Mouse (Mus musculus) lung, embryonic 14.5 days (tissue): ENCODE data around the gene Vmn1r152. TPM values are rescaled to one million over a fixed set of nuclear protein-coding genes. Genes with fewer than 3 reads are reported as not detected.
"Not testable (repeated sequence)": the region's sequence is repeated elsewhere in the genome, so short reads cannot be mapped to it uniquely, and the experiment has no call there.

ENCODE experiments used
- ATAC-seq: fragments of 200-750 bp; cut with Nextera tagmentation; 2 replicates; pipeline ENCODE4 v1.8.0; 2017; ENCODE audit warnings: mild to moderate bottlenecking, moderate TSS enrichment, moderate library complexity; ENCODE audit not compliant: insufficient read depth
- DNase-seq: peaks from one replicate; pipeline ENCODE4 v3.0.0-alpha.2; 2015
- H3K27ac ChIP-seq: fragments of 300-500 bp; sonication (generic); 2 replicates; pipeline ENCODE4 v1.5.1; 2014; ENCODE audit warnings: low read depth, mild to moderate bottlenecking, moderate library complexity
- H3K27me3 ChIP-seq: fragments of 300-500 bp; sonication (generic); 2 replicates; pipeline ENCODE4 v1.6.1; 2014; ENCODE audit warnings: low read length, control low read depth; ENCODE audit not compliant: insufficient read depth
- H3K36me3 ChIP-seq: fragments of 300-500 bp; sonication (generic); 2 replicates; pipeline ENCODE4 v1.6.1; 2014; ENCODE audit warnings: control low read depth; ENCODE audit not compliant: insufficient read depth
- H3K4me1 ChIP-seq: fragments of 300-500 bp; sonication (generic); 2 replicates; pipeline ENCODE4 v1.6.1; 2014; ENCODE audit warnings: antibody characterized with exemption, control low read depth; ENCODE audit not compliant: insufficient read depth
- H3K4me2 ChIP-seq: fragments of 300-500 bp; sonication (generic); 2 replicates; pipeline ENCODE4 v1.6.1; 2014; ENCODE audit warnings: mild to moderate bottlenecking
- H3K4me3 ChIP-seq: fragments of 300-500 bp; sonication (generic); 2 replicates; pipeline ENCODE4 v1.5.1; 2014; ENCODE audit warnings: low read depth, low read length
- H3K9ac ChIP-seq: fragments of 300-500 bp; sonication (generic); 2 replicates; pipeline ENCODE4 v1.6.1; 2014
- H3K9me3 ChIP-seq: fragments of 300-500 bp; sonication (generic); 2 replicates; pipeline ENCODE4 v1.6.1; 2016; ENCODE audit warnings: low read depth, low read length, control low read depth
- WGBS: fragments of 180-500 bp; shearing (Covaris S2); extraction: QIAGEN DNeasy Blood & Tissue Kit; methylation state at CpG from one replicate; pipeline ENCODE4 v1.1.7; 2014; 5-methylcytosine and 5-hydroxymethylcytosine counted together
- polyA plus RNA-seq: library from polyadenylated mRNA; unstranded; fragments of >200 nt; fragmentation: Nextera tagmentation; extraction: Ambion mirVana; gene quantifications from 2 replicates; pipeline ENCODE4 v1.2.1, GENCODE M21; 2014

Vmn1r152 gene
- polyA plus RNA-seq: not detected in 2 replicates

DNA sequence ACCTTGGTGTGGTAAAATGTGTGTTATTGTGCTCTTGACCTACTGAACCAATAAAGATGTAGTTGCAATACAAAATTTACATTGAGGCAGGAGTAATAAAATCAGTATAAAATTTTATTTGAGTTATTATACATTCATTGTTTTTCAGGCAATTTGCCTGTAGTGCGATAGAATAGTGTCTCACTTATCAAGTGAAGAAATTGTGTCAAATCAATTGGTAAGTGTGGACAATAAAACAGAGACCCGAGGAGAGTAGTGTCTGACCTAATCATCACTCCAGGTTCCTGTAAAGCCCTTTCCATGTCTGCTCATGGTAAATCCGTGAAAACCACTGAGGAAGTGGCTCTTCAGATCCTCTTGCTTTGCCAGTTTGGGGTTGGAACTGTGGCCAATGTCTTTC is at the start of gene Vmn1r152:
TSS of gene Vmn1r152 (plus strand) at position 301 of the 400 bp plus-strand sequence.
- not testable (repeated sequence) for H3K4me3 ChIP-seq, H3K4me1 ChIP-seq, H3K36me3 ChIP-seq, H3K9ac ChIP-seq, H3K4me2 ChIP-seq, H3K9me3 ChIP-seq, ATAC-seq, DNase-seq, H3K27me3 ChIP-seq, H3K27ac ChIP-seq
- no CpG with 5 or more reads among the region's 3 CpGs for WGBS

- WGBS: 40% methylated on average over 1 of the region's 3 CpGs
These were observed 23.2 kb upstream of the Vmn1r152 start, which contains the start of gene Vmn1r151 for GRCm38 (mm10) chr7:22499578-22499977. Gene Vmn1r151 (minus strand): TSS chr7:22499678.

GRCm38 (mm10) chr7:22534787-22535186 is 12.0 kb downstream of the Vmn1r152 start, which contains the start of gene Gm8677:
Gene Gm8677 (minus strand): TSS chr7:22534887.
- not testable (repeated sequence) for H3K9ac ChIP-seq, H3K36me3 ChIP-seq, H3K27ac ChIP-seq, H3K4me3 ChIP-seq, H3K4me1 ChIP-seq, H3K4me2 ChIP-seq, DNase-seq, ATAC-seq, H3K9me3 ChIP-seq, H3K27me3 ChIP-seq
- WGBS: no CpG with 5 or more reads among the region's 1 CpGs

More at GRCm38 (mm10) chr7:22499578-22499977, 23.2 kb upstream of the Vmn1r152 start, which contains the start of gene Vmn1r151:
- H3K4me3 ChIP-seq, H3K4me2 ChIP-seq, DNase-seq, H3K4me1 ChIP-seq, H3K36me3 ChIP-seq, H3K9me3 ChIP-seq, H3K9ac ChIP-seq, ATAC-seq, H3K27me3 ChIP-seq, H3K27ac ChIP-seq: not testable (repeated sequence)

DNA sequence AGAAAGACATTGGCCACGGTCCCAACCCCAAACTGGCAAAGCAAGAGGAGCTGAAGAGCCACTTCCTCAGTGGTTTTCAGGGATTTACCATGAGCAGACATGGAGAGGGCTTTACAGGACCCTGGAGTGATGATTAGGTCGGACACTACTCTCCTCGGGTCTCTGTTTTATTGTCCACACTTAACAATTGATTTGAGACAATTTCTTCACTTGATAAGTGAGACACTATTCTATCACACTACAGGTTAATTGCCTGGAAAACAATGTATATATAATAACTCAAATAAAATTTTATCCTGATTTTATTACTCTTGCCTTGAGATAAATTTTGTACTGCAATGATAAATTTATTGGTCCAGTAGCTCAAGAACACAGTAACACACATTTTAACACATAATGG is 42.5 kb downstream of the Vmn1r152 start, which contains the start of gene Gm4201:
TSS of gene Gm4201 (minus strand) at position 101 of the 400 bp plus-strand sequence.
- H3K4me3 ChIP-seq, H3K27me3 ChIP-seq, H3K27ac ChIP-seq, H3K9ac ChIP-seq, H3K36me3 ChIP-seq, H3K4me2 ChIP-seq, DNase-seq, ATAC-seq, H3K4me1 ChIP-seq, H3K9me3 ChIP-seq: not testable (repeated sequence)
- WGBS: no CpG with 5 or more reads among the region's 3 CpGs

Other genes starting within 250 kb of the Vmn1r152 start
- not detected in 2 replicates for gene Gm4187, start 193.2 kb upstream of the Vmn1r152 start, polyA plus RNA-seq
- gene Gm8660, start 151.9 kb upstream of the Vmn1r152 start, polyA plus RNA-seq: not detected in 2 replicates
- not detected in 2 replicates for gene Vmn1r148, start 109.4 kb upstream of the Vmn1r152 start, polyA plus RNA-seq
- not detected in 2 replicates for gene Vmn1r149, start 84.7 kb upstream of the Vmn1r152 start, polyA plus RNA-seq
- gene Gm10665, start 58.9 kb upstream of the Vmn1r152 start, polyA plus RNA-seq: not detected in 2 replicates
- not detected in 2 replicates for gene Vmn1r151, start 23.3 kb upstream of the Vmn1r152 start, polyA plus RNA-seq
- gene Gm8677, start 11.9 kb downstream of the Vmn1r152 start, polyA plus RNA-seq: not detected in 2 replicates
- not detected in 2 replicates for gene Gm4201, start 42.4 kb downstream of the Vmn1r152 start, polyA plus RNA-seq
- gene Gm4565, start 65.2 kb downstream of the Vmn1r152 start, polyA plus RNA-seq: not detected in 2 replicates
- gene Vmn1r155, start 135.1 kb downstream of the Vmn1r152 start, polyA plus RNA-seq: not detected in 2 replicates
- gene Gm8693, start 169.3 kb downstream of the Vmn1r152 start, polyA plus RNA-seq: not detected in 2 replicates
- gene Gm4567, start 196.7 kb downstream of the Vmn1r152 start, polyA plus RNA-seq: not detected in 2 replicates
- not detected in 2 replicates for gene Vmn1r157, start 238.7 kb downstream of the Vmn1r152 start, polyA plus RNA-seq